Mouse (Mus musculus): ENCODE data around the gene Cmtm2b. TPM values are rescaled to one million over a fixed set of nuclear protein-coding genes. Genes with fewer than 3 reads are reported as not detected.
A peak's percentile ranks its signal among the peaks of the same experiment; 100 is the strongest.

Cmtm2b gene
- polyA plus RNA-seq, 1 experiment from 2014 or later = not detected

GRCm38 (mm10) chr8:104333786-104334185 lies 11.8 kb downstream of the Cmtm2b start:
- no peaks in the 10 kb centered on the region for H3K9me3 ChIP-seq
- H3K27ac ChIP-seq (replicated peaks) = no peak overlapping the region
- no peak for ATAC-seq (ENCODE audit: low FRiP score, low read depth)
- H3K9ac ChIP-seq = no peak overlapping the region
- no peak overlapping the region for H3K4me3 ChIP-seq
- no peak overlapping the region for H3K4me2 ChIP-seq
- no peaks in the 10 kb centered on the region for H3K27me3 ChIP-seq
- no peaks in the 10 kb centered on the region for H3K36me3 ChIP-seq
- WGBS = 76% methylated on average over 5 of the region's 5 CpGs
- H3K4me1 ChIP-seq (replicated peaks) = no peaks in the 10 kb centered on the region

DNA sequence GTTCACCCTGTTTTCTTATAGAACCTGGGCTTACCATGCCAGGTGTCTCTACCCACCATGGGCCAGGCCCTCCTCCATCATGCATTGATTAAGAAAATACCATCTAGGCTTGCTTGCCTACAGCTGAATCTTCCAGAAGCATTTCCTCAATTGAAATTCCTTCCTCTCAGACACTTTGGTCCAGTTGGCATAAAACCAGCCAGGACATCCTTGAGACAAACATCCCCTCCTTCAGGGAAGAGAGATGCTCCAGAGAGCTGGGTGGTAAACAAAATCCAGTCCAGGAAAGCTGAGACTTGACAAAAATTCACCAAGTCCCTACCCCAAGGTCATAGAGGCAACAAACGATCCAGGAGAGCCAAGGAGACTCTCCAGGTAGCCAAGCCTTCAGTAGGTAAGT lies 12.2 kb downstream of the Cmtm2b start:
- no peak overlapping the region for H3K9ac ChIP-seq
- WGBS = 78% methylated on average over 1 of the region's 1 CpGs
- no peak overlapping the region for H3K4me2 ChIP-seq
- H3K36me3 ChIP-seq = no peaks in the 10 kb centered on the region
- H3K9me3 ChIP-seq = no peaks in the 10 kb centered on the region
- no peak for ATAC-seq (ENCODE audit: low FRiP score, low read depth)
- H3K27ac ChIP-seq (replicated peaks) = no peak overlapping the region
- H3K4me1 ChIP-seq (replicated peaks) = no peaks in the 10 kb centered on the region
- no peak overlapping the region for H3K4me3 ChIP-seq
- H3K27me3 ChIP-seq = no peaks in the 10 kb centered on the region

- Histone ChIP-seq H3K4me1 (replicated peaks) (peaks cover 18% of the 10 kb centered on the region), H3K4me3 (no peak overlapping the region), H3K27me3 (no peaks in the 10 kb centered on the region), H3K4me2 (no peak overlapping the region), H3K9ac (no peak overlapping the region), H3K36me3 (no peaks in the 10 kb centered on the region), H3K27ac (replicated peaks) (no peak overlapping the region), H3K9me3 (no peaks in the 10 kb centered on the region)
- WGBS = 91% methylated on average over 1 of the region's 1 CpGs
- ATAC-seq (ENCODE audit: low FRiP score, low read depth) = no peak
These were observed 14.8 kb downstream of the Cmtm2b start for GRCm38 (mm10) chr8:104336806-104337205.

GRCm38 (mm10) chr8:104337890-104338289 lies 15.9 kb downstream of the Cmtm2b start:
- Histone ChIP-seq H3K27ac (replicated peaks) (no peak overlapping the region), H3K4me1 (replicated peaks) (peaks cover 18% of the 10 kb centered on the region), H3K4me2 (no peak overlapping the region), H3K27me3 (no peaks in the 10 kb centered on the region), H3K36me3 (no peaks in the 10 kb centered on the region), H3K9ac (no peak overlapping the region), H3K9me3 (no peaks in the 10 kb centered on the region), H3K4me3 (no peak overlapping the region)
- no peak for ATAC-seq (ENCODE audit: low FRiP score, low read depth)
- WGBS = 48% methylated on average over 3 of the region's 3 CpGs

DNA sequence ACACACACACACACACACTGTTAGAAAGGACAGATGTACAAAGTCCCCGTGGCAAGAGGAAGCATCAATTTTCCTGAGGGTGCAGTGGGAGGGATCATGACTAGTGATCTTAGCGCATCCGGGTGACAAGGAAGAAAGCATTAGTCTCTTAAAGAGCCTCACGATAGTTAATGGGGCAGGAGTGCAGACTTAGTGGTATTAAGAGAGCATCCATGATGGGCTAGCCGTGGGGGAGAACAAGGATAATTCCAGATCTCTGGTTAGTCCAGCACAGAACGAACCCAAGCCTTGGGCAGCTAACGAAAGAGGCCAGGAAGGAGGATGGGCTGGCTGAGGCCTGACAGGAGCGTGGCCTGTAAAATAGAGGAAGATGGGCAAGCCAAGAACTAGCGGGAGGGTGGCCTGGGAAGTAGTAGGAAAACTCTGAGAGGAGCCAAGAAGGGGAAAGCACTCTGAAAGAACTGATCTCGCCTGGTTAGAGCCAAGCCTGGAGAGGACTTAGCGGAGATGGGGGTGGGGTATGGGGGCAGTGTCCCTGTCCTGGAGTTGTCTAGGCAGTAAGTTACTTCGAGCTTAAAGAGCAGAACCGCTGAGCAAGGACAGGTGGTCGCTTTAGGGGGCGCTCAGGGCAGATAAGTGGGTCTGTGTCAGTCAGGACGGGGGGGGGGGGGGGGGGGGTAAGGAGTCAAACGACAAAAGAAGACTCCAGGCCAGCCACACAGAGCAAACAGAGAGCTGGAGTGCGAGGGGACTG lies 17.4 kb downstream of the Cmtm2b start, which contains the start of gene Cmtm3:
Cmtm3 (plus strand) TSS at position 182 of the 754 bp plus-strand sequence.
- 18% methylated on average over 15 of the region's 18 CpGs for WGBS

DNA sequence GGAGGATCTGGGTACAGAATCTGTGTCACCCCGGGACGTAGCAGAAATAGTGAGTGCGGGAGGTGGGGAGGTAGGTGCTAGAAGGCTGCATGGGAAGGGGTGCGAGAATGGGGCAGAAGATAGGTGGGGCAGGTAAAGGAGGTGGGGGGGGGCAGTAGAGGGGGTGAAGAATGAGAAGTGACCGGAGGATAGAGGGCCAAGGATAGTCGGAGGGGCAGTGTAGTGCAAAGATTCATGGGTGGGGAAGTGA lies 17.9 kb downstream of the Cmtm2b start:
- H3K4me3 ChIP-seq = peak overlapping the region; percentile 53
- no peak; the same call in 1 of the 2 replicates for ATAC-seq (ENCODE audit: low FRiP score, low read depth)
- WGBS = 0% methylated on average over 6 of the region's 6 CpGs
- peaks cover 18% of the 10 kb centered on the region for H3K4me1 ChIP-seq (replicated peaks)
- H3K36me3 ChIP-seq = no peaks in the 10 kb centered on the region
- H3K27me3 ChIP-seq = no peaks in the 10 kb centered on the region
- H3K9me3 ChIP-seq = no peaks in the 10 kb centered on the region
- 0 out of 2 replicates have a peak overlapping the region, but pooled peaks have one; percentile 12 for H3K27ac ChIP-seq (replicated peaks)
- H3K9ac ChIP-seq = peak overlapping the region; percentile 56
- peak overlapping the region; percentile 73 for H3K4me2 ChIP-seq

More for the DNA sequence above, 17.4 kb downstream of the Cmtm2b start, which contains the start of gene Cmtm3:
- peak within 1 kb of the TSS; percentile 12; the same call in 1 of the 2 replicates for H3K27ac ChIP-seq (replicated peaks)
- no peak for ATAC-seq (ENCODE audit: low FRiP score, low read depth)
- peak within 1 kb of the TSS; percentile 56 for H3K9ac ChIP-seq
- H3K27me3 ChIP-seq = no peaks in the 10 kb centered on the region
- peak within 1 kb of the TSS; percentile 53 for H3K4me3 ChIP-seq
- no peaks in the 10 kb centered on the region for H3K9me3 ChIP-seq
- peaks cover 18% of the 10 kb centered on the region for H3K4me1 ChIP-seq (replicated peaks)
- H3K36me3 ChIP-seq = no peaks in the 10 kb centered on the region
- H3K4me2 ChIP-seq = peak within 1 kb of the TSS; percentile 73

DNA sequence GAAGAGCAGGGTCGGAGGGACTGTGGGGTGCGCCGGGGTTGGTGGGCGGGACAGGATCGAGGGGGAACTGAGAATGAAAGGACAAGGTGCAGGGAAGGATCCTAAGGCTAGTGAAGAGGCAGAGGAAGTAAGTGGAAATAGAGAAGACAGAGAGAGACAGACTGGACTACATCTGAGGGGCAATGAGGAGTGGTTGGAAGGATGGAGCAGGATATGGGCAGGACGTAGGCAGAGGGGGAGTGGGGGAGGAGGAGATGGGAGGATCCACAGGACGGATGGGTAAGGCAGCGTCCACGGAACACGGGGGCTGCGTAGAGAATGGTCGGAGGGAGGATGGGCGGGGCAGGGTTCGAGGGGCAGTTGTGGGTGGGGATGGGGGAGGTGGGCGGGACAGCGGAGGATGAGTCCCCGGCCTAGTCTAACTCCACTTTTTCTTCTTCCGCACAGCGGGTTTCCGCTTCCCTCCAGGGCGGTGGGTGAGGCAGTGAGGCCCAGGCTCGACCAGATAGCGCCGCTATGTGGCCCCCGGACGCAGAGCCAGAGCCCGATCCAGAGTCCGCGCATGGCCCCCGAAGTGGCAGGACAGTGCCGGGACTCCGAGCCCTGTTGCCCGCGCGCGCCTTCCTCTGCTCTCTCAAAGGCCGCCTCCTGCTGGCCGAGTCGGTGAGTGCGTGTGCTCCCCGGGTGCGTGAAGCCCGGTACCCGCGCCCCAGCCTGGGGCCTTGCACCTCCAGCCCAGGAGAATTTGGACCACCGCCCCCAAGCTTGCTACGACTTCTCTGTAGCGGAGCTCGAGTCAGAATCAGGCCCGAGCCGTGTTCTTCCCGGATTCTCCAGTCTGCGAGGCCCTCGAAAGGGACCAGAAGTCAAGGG lies 18.4 kb downstream of the Cmtm2b start:
- WGBS = under 1% methylated on average over 49 of the region's 54 CpGs
- ATAC-seq (ENCODE audit: low FRiP score, low read depth) = peak; percentile 81
- peak overlapping the region; percentile 49 for H3K27ac ChIP-seq (replicated peaks)

DNA sequence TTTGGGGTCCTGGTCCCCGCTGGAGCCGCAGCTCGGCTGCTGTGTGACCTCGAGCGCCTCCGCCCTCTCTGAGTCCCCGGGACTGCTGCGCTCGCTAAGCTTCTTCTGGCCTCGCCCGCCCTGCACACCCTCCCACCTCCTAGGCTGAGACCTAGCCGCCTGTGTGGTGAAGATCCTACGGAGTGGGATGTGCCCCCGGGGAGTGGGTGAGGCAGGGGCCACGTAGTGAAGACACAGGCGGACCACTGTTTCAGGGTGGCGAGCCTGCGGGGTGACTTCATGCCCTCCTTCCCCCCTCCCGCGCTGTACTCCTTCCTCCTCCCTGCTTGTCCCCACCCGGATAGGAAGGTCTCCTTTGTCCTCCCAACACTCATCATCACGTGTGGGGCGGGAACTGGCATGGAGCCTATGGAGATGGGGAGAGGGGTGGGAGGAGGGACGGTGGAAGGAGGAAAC lies 19.1 kb downstream of the Cmtm2b start:
- peak; percentile 60 for ATAC-seq (ENCODE audit: low FRiP score, low read depth)
- H3K4me1 ChIP-seq (replicated peaks) = peaks cover 18% of the 10 kb centered on the region
- peak overlapping the region; percentile 49 for H3K27ac ChIP-seq (replicated peaks)
- under 1% methylated on average over 24 of the region's 24 CpGs for WGBS
- H3K9ac ChIP-seq = peak overlapping the region; percentile 56
- H3K9me3 ChIP-seq = no peaks in the 10 kb centered on the region
- peak overlapping the region; percentile 73 for H3K4me2 ChIP-seq
- H3K4me3 ChIP-seq = peak overlapping the region; percentile 53
- H3K27me3 ChIP-seq = no peaks in the 10 kb centered on the region
- H3K36me3 ChIP-seq = no peaks in the 10 kb centered on the region

More for the DNA sequence above, 18.4 kb downstream of the Cmtm2b start:
- Histone ChIP-seq H3K4me3 (peak overlapping the region; percentile 53), H3K4me2 (peak overlapping the region; percentile 73), H3K36me3 (no peaks in the 10 kb centered on the region), H3K4me1 (replicated peaks) (peaks cover 18% of the 10 kb centered on the region), H3K9ac (peak overlapping the region; percentile 56), H3K27me3 (no peaks in the 10 kb centered on the region), H3K9me3 (no peaks in the 10 kb centered on the region)

DNA sequence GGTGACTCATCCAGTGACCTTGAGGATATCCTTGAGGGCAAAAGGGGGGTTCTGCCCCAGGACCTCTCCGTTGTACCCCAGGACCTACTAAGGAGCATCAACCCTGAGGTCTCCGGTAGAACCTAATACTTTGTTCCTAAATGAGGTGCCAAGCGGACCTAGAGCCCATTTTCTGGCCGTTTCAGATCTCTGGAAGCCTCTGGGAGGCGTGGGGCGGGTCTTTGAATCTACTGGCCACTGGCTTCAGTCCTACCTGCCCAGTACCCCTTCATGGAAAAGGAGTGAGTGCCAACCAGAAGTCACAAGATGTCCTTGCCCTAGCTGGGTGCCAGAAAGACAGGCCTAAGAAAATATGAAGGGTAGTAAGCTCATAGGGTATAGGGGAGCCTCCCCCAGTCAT lies 19.6 kb downstream of the Cmtm2b start:
- peaks cover 18% of the 10 kb centered on the region for H3K4me1 ChIP-seq (replicated peaks)
- H3K9ac ChIP-seq = no peak overlapping the region
- H3K27me3 ChIP-seq = no peaks in the 10 kb centered on the region
- peak overlapping the region; percentile 73 for H3K4me2 ChIP-seq
- H3K27ac ChIP-seq (replicated peaks) = no peak overlapping the region
- H3K36me3 ChIP-seq = no peaks in the 10 kb centered on the region
- no peak for ATAC-seq (ENCODE audit: low FRiP score, low read depth)
- WGBS = 46% methylated on average over 6 of the region's 6 CpGs
- H3K9me3 ChIP-seq = no peaks in the 10 kb centered on the region
- H3K4me3 ChIP-seq = peak overlapping the region; percentile 53

GRCm38 (mm10) chr8:104342426-104342825 lies 20.4 kb downstream of the Cmtm2b start:
- Histone ChIP-seq H3K4me3 (no peak overlapping the region), H3K27ac (replicated peaks) (no peak overlapping the region), H3K9me3 (no peaks in the 10 kb centered on the region), H3K27me3 (no peaks in the 10 kb centered on the region), H3K4me1 (replicated peaks) (peaks cover 18% of the 10 kb centered on the region), H3K4me2 (no peak overlapping the region), H3K9ac (no peak overlapping the region), H3K36me3 (no peaks in the 10 kb centered on the region)
- WGBS = 81% methylated on average over 5 of the region's 5 CpGs
- no peak for ATAC-seq (ENCODE audit: low FRiP score, low read depth)

DNA sequence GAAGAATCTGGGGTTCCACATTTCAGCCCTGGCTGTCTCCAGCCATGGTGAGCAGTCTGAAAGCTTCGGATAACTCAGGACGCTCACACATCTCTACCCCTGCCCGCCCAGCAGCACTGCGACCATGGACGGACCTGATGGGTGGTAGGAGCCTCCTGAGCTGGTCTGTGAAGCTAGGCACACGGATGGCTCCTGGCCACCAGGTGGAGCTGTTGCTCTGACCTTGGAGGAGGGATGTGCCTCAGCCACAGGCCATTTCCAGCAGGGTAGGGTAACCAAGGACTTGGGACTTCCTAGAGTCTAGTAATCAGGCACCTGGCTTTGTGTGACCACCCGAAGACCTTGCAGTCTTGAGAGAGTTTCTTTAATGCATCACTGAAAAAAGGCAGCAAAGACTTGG lies 21.9 kb downstream of the Cmtm2b start:
- H3K9me3 ChIP-seq = no peaks in the 10 kb centered on the region
- ATAC-seq (ENCODE audit: low FRiP score, low read depth) = peak; percentile 67; the same call in 1 of the 2 replicates
- no peak overlapping the region for H3K27ac ChIP-seq (replicated peaks)
- no peak overlapping the region for H3K9ac ChIP-seq
- peaks cover 18% of the 10 kb centered on the region for H3K4me1 ChIP-seq (replicated peaks)
- no peak overlapping the region for H3K4me3 ChIP-seq
- WGBS = 12% methylated on average over 7 of the region's 7 CpGs
- no peaks in the 10 kb centered on the region for H3K27me3 ChIP-seq
- no peaks in the 10 kb centered on the region for H3K36me3 ChIP-seq
- H3K4me2 ChIP-seq = no peak overlapping the region

DNA sequence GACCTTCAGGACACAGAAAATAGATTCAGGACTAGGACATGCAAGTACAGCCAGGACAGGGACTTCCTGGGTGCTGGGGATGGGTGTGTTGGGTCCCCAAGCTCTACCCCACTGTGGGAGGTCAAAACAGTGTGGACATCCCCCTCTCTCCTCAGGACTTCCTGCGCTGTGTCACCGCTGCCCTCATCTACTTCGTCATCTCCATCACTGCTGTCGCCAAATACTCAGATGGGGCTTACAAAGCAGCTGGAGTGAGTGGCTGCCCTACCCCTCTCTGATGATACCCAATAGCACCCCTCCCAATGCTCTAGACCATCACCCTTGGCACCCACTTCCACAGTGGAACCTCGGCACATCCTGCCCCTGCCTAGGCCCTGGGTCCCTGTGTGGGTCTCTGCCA lies 22.6 kb downstream of the Cmtm2b start:
- H3K9me3 ChIP-seq = no peaks in the 10 kb centered on the region
- H3K27me3 ChIP-seq = no peaks in the 10 kb centered on the region
- no peak overlapping the region for H3K27ac ChIP-seq (replicated peaks)
- ATAC-seq (ENCODE audit: low FRiP score, low read depth) = no peak
- H3K36me3 ChIP-seq = no peaks in the 10 kb centered on the region
- H3K4me2 ChIP-seq = no peak overlapping the region
- H3K4me1 ChIP-seq (replicated peaks) = peaks cover 15% of the 10 kb centered on the region
- no peak overlapping the region for H3K9ac ChIP-seq
- no peak overlapping the region for H3K4me3 ChIP-seq
- WGBS = 92% methylated on average over 5 of the region's 5 CpGs

All from hindbrain, embryonic 15.5 days (tissue).